Mouse (Mus musculus) urinary bladder, postnatal 14 days (tissue): Measurements from ENCODE around the gene Atpaf1.

Source experiments
- DNase-seq: peaks from one replicate; pipeline ENCODE4 v3.0.0; 2021; ENCODE audit warnings: low spot score

Atpaf1 gene

GRCm38 (mm10) chr4:115812326-115812725, 27.7 kb downstream of the Atpaf1 start:
- DNase-seq, result no peak

- DNase-seq, result no peak
These were observed 31.0 kb downstream of the Atpaf1 start for GRCm38 (mm10) chr4:115815606-115816005.

- no peak for DNase-seq
These were observed 35.6 kb downstream of the Atpaf1 start for GRCm38 (mm10) chr4:115820199-115820598.

- DNase-seq, result no peak
These were observed 36.3 kb downstream of the Atpaf1 start for GRCm38 (mm10) chr4:115820944-115821343.

GRCm38 (mm10) chr4:115821431-115821830, 36.8 kb downstream of the Atpaf1 start:
- no peak for DNase-seq

- no peak for DNase-seq
These were observed 37.3 kb downstream of the Atpaf1 start for GRCm38 (mm10) chr4:115821928-115822327.

- DNase-seq, result no peak
These were observed 39.6 kb downstream of the Atpaf1 start for GRCm38 (mm10) chr4:115824178-115824577.

GRCm38 (mm10) chr4:115825271-115825670, 40.7 kb downstream of the Atpaf1 start:
- no peak for DNase-seq

- no peak for DNase-seq
These were observed 42.5 kb downstream of the Atpaf1 start for GRCm38 (mm10) chr4:115827066-115827465.

- DNase-seq, result no peak
These were observed 42.9 kb downstream of the Atpaf1 start for GRCm38 (mm10) chr4:115827535-115827887.

- DNase-seq, result peak; percentile 79
These were observed 43.4 kb downstream of the Atpaf1 start, which contains the start of gene Mob3c for GRCm38 (mm10) chr4:115827888-115828571. Gene Mob3c, plus strand, starts transcription at chr4:115828092.

- DNase-seq, result no peak
These were observed 43.9 kb downstream of the Atpaf1 start for GRCm38 (mm10) chr4:115828572-115828902.

GRCm38 (mm10) chr4:115830491-115830890, 45.9 kb downstream of the Atpaf1 start:
- no peak for DNase-seq

- no peak for DNase-seq
These were observed 46.6 kb downstream of the Atpaf1 start for GRCm38 (mm10) chr4:115831221-115831620.

GRCm38 (mm10) chr4:115832040-115832439, 47.4 kb downstream of the Atpaf1 start:
- DNase-seq, result no peak

- DNase-seq, result no peak
These were observed 51.0 kb downstream of the Atpaf1 start for GRCm38 (mm10) chr4:115835576-115835975.

GRCm38 (mm10) chr4:115838196-115838595, 53.6 kb downstream of the Atpaf1 start:
- DNase-seq, result no peak

GRCm38 (mm10) chr4:115838696-115839641, 54.4 kb downstream of the Atpaf1 start, which contains the start of gene Mknk1:
Gene Mknk1, plus strand, starts transcription at chr4:115839198.
- DNase-seq, result peak; percentile 93

- DNase-seq, result no peak
These were observed 55.3 kb downstream of the Atpaf1 start for GRCm38 (mm10) chr4:115839956-115840355.

- DNase-seq, result no peak
These were observed 56.2 kb downstream of the Atpaf1 start for GRCm38 (mm10) chr4:115840842-115841241.

- no peak for DNase-seq
These were observed 62.0 kb downstream of the Atpaf1 start for GRCm38 (mm10) chr4:115846656-115847055.

GRCm38 (mm10) chr4:115847377-115847776, 62.8 kb downstream of the Atpaf1 start:
- no peak for DNase-seq

- DNase-seq, result no peak
These were observed 63.5 kb downstream of the Atpaf1 start for GRCm38 (mm10) chr4:115848083-115848482.
